Mouse (Mus musculus) forebrain, embryonic 13.5 days (tissue): ENCODE data around the gene Plxna2. TPM values are rescaled to one million over a fixed set of nuclear protein-coding genes. Genes with fewer than 3 reads are reported as not detected.

ENCODE experiments used
- ATAC-seq: fragments of 200-750 bp; cut with Nextera tagmentation; 2 replicates; pipeline ENCODE4 v1.8.0; 2017
- H3K27ac ChIP-seq: fragments of 300-500 bp; sonication (generic); 2 replicates; pipeline ENCODE4 v1.5.1; 2015; ENCODE audit warnings: inconsistent platforms, mild to moderate bottlenecking, moderate library complexity
- H3K27me3 ChIP-seq: fragments of 300-500 bp; sonication (generic); 2 replicates; pipeline ENCODE4 v1.6.1; 2015; ENCODE audit warnings: mild to moderate bottlenecking, inconsistent platforms
- H3K36me3 ChIP-seq: fragments of 300-500 bp; sonication (generic); 2 replicates; pipeline ENCODE4 v1.6.1; 2015; ENCODE audit warnings: mild to moderate bottlenecking, inconsistent platforms; ENCODE audit not compliant: poor library complexity, severe bottlenecking
- H3K4me1 ChIP-seq: fragments of 300-500 bp; sonication (generic); 2 replicates; pipeline ENCODE4 v1.6.1; 2015; ENCODE audit warnings: inconsistent platforms
- H3K4me2 ChIP-seq: fragments of 300-500 bp; sonication (generic); 2 replicates; pipeline ENCODE4 v1.6.1; 2015; ENCODE audit warnings: inconsistent platforms, mild to moderate bottlenecking, moderate library complexity
- H3K4me3 ChIP-seq: fragments of 300-500 bp; sonication (generic); 2 replicates; pipeline ENCODE4 v1.5.1; 2015; ENCODE audit warnings: mild to moderate bottlenecking, inconsistent platforms
- H3K9ac ChIP-seq: fragments of 300-500 bp; sonication (generic); 2 replicates; pipeline ENCODE4 v1.6.1; 2015; ENCODE audit warnings: mild to moderate bottlenecking, inconsistent platforms
- H3K9me3 ChIP-seq: fragments of 300-500 bp; sonication (generic); replicated peaks from 2 replicates; pipeline ENCODE4 v1.6.1; 2016; ENCODE audit warnings: inconsistent platforms
- WGBS: fragments of 180-500 bp; shearing (Covaris S2); methylation state at CpG from one replicate; pipeline ENCODE4 v1.1.7; 2015; 5-methylcytosine and 5-hydroxymethylcytosine counted together
- polyA plus RNA-seq: library from polyadenylated mRNA; unstranded; fragments of >200 nt; fragmentation: Nextera tagmentation; extraction: Ambion mirVana; gene quantifications from 2 replicates; pipeline ENCODE4 v1.2.1, GENCODE M21; 2015

The Plxna2 gene
- polyA plus RNA-seq, 1 experiment from 2014 or later = 55.8 TPM

GRCm38 (mm10) chr1:194820953-194821352, 202.9 kb downstream of the Plxna2 start:
- Histone ChIP-seq H3K9me3 (no peaks in the 10 kb centered on the region), H3K4me3 (no peak overlapping the region), H3K4me2 (no peak overlapping the region), H3K4me1 (no peaks in the 10 kb centered on the region), H3K36me3 (no peaks in the 10 kb centered on the region), H3K27me3 (no peaks in the 10 kb centered on the region), H3K27ac (no peak overlapping the region), H3K9ac (no peak overlapping the region)
- ATAC-seq = no peak
- WGBS = 86% methylated on average over 4 of the region's 4 CpGs

- no peaks in the 10 kb centered on the region for H3K27me3 ChIP-seq
- H3K27ac ChIP-seq = no peak overlapping the region
- H3K4me1 ChIP-seq = no peaks in the 10 kb centered on the region
- H3K4me2 ChIP-seq = no peak overlapping the region
- ATAC-seq = no peak
- no peak overlapping the region for H3K4me3 ChIP-seq
- no peak overlapping the region for H3K9ac ChIP-seq
- H3K9me3 ChIP-seq = no peaks in the 10 kb centered on the region
- WGBS = 80% methylated on average over 1 of the region's 1 CpGs
- H3K36me3 ChIP-seq = no peaks in the 10 kb centered on the region
Observed at GRCm38 (mm10) chr1:194821721-194822120, 203.7 kb downstream of the Plxna2 start.

GRCm38 (mm10) chr1:194828316-194828715, 210.3 kb downstream of the Plxna2 start:
- no peak for ATAC-seq
- Histone ChIP-seq H3K9me3 (no peaks in the 10 kb centered on the region), H3K4me2 (no peak overlapping the region), H3K27me3 (no peaks in the 10 kb centered on the region), H3K36me3 (no peaks in the 10 kb centered on the region), H3K9ac (no peak overlapping the region), H3K4me1 (no peaks in the 10 kb centered on the region), H3K4me3 (no peak overlapping the region), H3K27ac (no peak overlapping the region)

GRCm38 (mm10) chr1:194835238-194835637, 217.2 kb downstream of the Plxna2 start:
- Histone ChIP-seq H3K36me3 (no peaks in the 10 kb centered on the region), H3K9me3 (no peaks in the 10 kb centered on the region), H3K4me3 (no peak overlapping the region), H3K27ac (no peak overlapping the region), H3K27me3 (no peaks in the 10 kb centered on the region), H3K9ac (no peak overlapping the region), H3K4me1 (no peaks in the 10 kb centered on the region), H3K4me2 (no peak overlapping the region)
- ATAC-seq = peak; percentile 58; the same call in 1 of the 2 replicates

- Histone ChIP-seq H3K9me3 (no peaks in the 10 kb centered on the region), H3K27me3 (no peaks in the 10 kb centered on the region), H3K36me3 (no peaks in the 10 kb centered on the region), H3K9ac (no peak overlapping the region), H3K4me1 (no peaks in the 10 kb centered on the region), H3K4me3 (no peak overlapping the region), H3K27ac (no peak overlapping the region), H3K4me2 (no peak overlapping the region)
- WGBS = 53% methylated on average over 3 of the region's 3 CpGs
- no peak for ATAC-seq
Observed at GRCm38 (mm10) chr1:194836182-194836581, 218.2 kb downstream of the Plxna2 start.

- H3K4me2 ChIP-seq = no peak overlapping the region
- H3K27me3 ChIP-seq = no peaks in the 10 kb centered on the region
- no peak overlapping the region for H3K27ac ChIP-seq
- no peaks in the 10 kb centered on the region for H3K36me3 ChIP-seq
- 82% methylated on average over 4 of the region's 4 CpGs for WGBS
- H3K4me1 ChIP-seq = no peaks in the 10 kb centered on the region
- ATAC-seq = no peak
- no peaks in the 10 kb centered on the region for H3K9me3 ChIP-seq
- H3K4me3 ChIP-seq = no peak overlapping the region
- no peak overlapping the region for H3K9ac ChIP-seq
Observed at GRCm38 (mm10) chr1:194836671-194837070, 218.7 kb downstream of the Plxna2 start.

GRCm38 (mm10) chr1:194839230-194839910, 221.4 kb downstream of the Plxna2 start:
- H3K9ac ChIP-seq = no peak overlapping the region
- H3K27me3 ChIP-seq = no peaks in the 10 kb centered on the region
- no peak overlapping the region for H3K27ac ChIP-seq
- H3K4me1 ChIP-seq = no peaks in the 10 kb centered on the region
- ATAC-seq = no peak
- WGBS = 47% methylated on average over 1 of the region's 1 CpGs
- no peaks in the 10 kb centered on the region for H3K9me3 ChIP-seq
- H3K4me2 ChIP-seq = no peak overlapping the region
- H3K4me3 ChIP-seq = no peak overlapping the region
- H3K36me3 ChIP-seq = no peaks in the 10 kb centered on the region

- 87% methylated on average over 2 of the region's 2 CpGs for WGBS
- H3K4me1 ChIP-seq = no peaks in the 10 kb centered on the region
- ATAC-seq = no peak
- no peak overlapping the region for H3K4me3 ChIP-seq
- H3K9ac ChIP-seq = no peak overlapping the region
- no peaks in the 10 kb centered on the region for H3K36me3 ChIP-seq
- H3K27ac ChIP-seq = no peak overlapping the region
- no peak overlapping the region for H3K4me2 ChIP-seq
- H3K9me3 ChIP-seq = no peaks in the 10 kb centered on the region
- H3K27me3 ChIP-seq = no peaks in the 10 kb centered on the region
Observed at GRCm38 (mm10) chr1:194843020-194843419, 225.0 kb downstream of the Plxna2 start.

GRCm38 (mm10) chr1:194847014-194847413, 229.0 kb downstream of the Plxna2 start:
- WGBS = 91% methylated on average over 4 of the region's 4 CpGs
- no peak for ATAC-seq
- no peak overlapping the region for H3K4me2 ChIP-seq
- no peak overlapping the region for H3K9ac ChIP-seq
- no peaks in the 10 kb centered on the region for H3K27me3 ChIP-seq
- H3K4me3 ChIP-seq = no peak overlapping the region
- no peak overlapping the region for H3K27ac ChIP-seq
- H3K9me3 ChIP-seq = no peaks in the 10 kb centered on the region
- peaks cover 12% of the 10 kb centered on the region for H3K4me1 ChIP-seq
- no peaks in the 10 kb centered on the region for H3K36me3 ChIP-seq

GRCm38 (mm10) chr1:194851242-194852064, 233.4 kb downstream of the Plxna2 start:
- WGBS = 43% methylated on average over 4 of the region's 4 CpGs

GRCm38 (mm10) chr1:194852065-194852358, 234.0 kb downstream of the Plxna2 start:
- H3K4me1 ChIP-seq = peaks cover 13% of the 10 kb centered on the region
- no peak overlapping the region for H3K4me3 ChIP-seq
- no peak overlapping the region for H3K4me2 ChIP-seq
- 59% methylated on average over 2 of the region's 2 CpGs for WGBS
- no peak overlapping the region for H3K9ac ChIP-seq
- H3K36me3 ChIP-seq = no peaks in the 10 kb centered on the region
- H3K9me3 ChIP-seq = no peaks in the 10 kb centered on the region
- ATAC-seq = peak; percentile 51
- no peaks in the 10 kb centered on the region for H3K27me3 ChIP-seq
- peak overlapping the region; percentile 25 for H3K27ac ChIP-seq

More at GRCm38 (mm10) chr1:194851242-194852064, 233.4 kb downstream of the Plxna2 start:
- ATAC-seq = peak; percentile 75
- peak overlapping the region; percentile 25 for H3K27ac ChIP-seq
- H3K4me3 ChIP-seq = no peak overlapping the region
- no peaks in the 10 kb centered on the region for H3K36me3 ChIP-seq
- no peak overlapping the region for H3K4me2 ChIP-seq
- H3K9ac ChIP-seq = no peak overlapping the region
- H3K27me3 ChIP-seq = no peaks in the 10 kb centered on the region
- H3K9me3 ChIP-seq = no peaks in the 10 kb centered on the region
- H3K4me1 ChIP-seq = peaks cover 13% of the 10 kb centered on the region
